Mouse (Mus musculus) intestine, embryonic 15.5 days (tissue): Measurements from ENCODE around the gene Tmem218. TPM values are rescaled to one million over a fixed set of nuclear protein-coding genes. Genes with fewer than 3 reads are reported as not detected.

Experiments
- polyA plus RNA-seq: library from polyadenylated mRNA; unstranded; fragments of >200 nt; fragmentation: Nextera tagmentation; extraction: Ambion mirVana; gene quantifications from 2 replicates; pipeline ENCODE4 v1.2.1, GENCODE M21; 2015

Gene Tmem218
- polyA plus RNA-seq, 1 experiment from 2014 or later = 9.2 TPM

Other genes starting within 250 kb of the Tmem218 start
- 7.9 and 8.2 TPM in 2 replicates for gene Pknox2, start 60.8 kb upstream of the Tmem218 start, polyA plus RNA-seq
- 3.1 and 4.4 TPM in 2 replicates for gene Slc37a2, start 47.5 kb downstream of the Tmem218 start, polyA plus RNA-seq
- gene Ccdc15, start 140.2 kb downstream of the Tmem218 start, polyA plus RNA-seq = 5.0 and 6.1 TPM in 2 replicates
- 0.06 and 0.08 TPM in 2 replicates for gene Hepacam, start 159.1 kb downstream of the Tmem218 start, polyA plus RNA-seq
- gene Robo4, start 193.7 kb downstream of the Tmem218 start, polyA plus RNA-seq = 11.4 and 11.9 TPM in 2 replicates
- gene Robo3, start 225.0 kb downstream of the Tmem218 start, polyA plus RNA-seq = 0.04 TPM in 1 of 2 replicates, not detected in the other